Mouse (Mus musculus) forebrain, embryonic 11.5 days (tissue): Measurements from ENCODE around the gene Med24. TPM values are rescaled to one million over a fixed set of nuclear protein-coding genes. Genes with fewer than 3 reads are reported as not detected.

Experiments
- ATAC-seq: fragments of 200-750 bp; cut with Nextera tagmentation; replicated peaks from 2 replicates; pipeline ENCODE4 v1.8.0; 2017; ENCODE audit warnings: moderate TSS enrichment; ENCODE audit not compliant: low FRiP score
- DNase-seq: peaks from one replicate; pipeline ENCODE4 v3.0.0-alpha.2; 2017; ENCODE audit warnings: low spot score
- H3K27ac ChIP-seq: fragments of 300-500 bp; sonication (generic); 2 replicates; pipeline ENCODE4 v1.5.1; 2014; ENCODE audit warnings: low read depth, low read length
- H3K27me3 ChIP-seq: fragments of 300-500 bp; sonication (generic); 2 replicates; pipeline ENCODE4 v1.6.1; 2014; ENCODE audit warnings: mild to moderate bottlenecking, low read length, mixed read lengths; ENCODE audit not compliant: control insufficient read depth, insufficient read depth
- H3K36me3 ChIP-seq: fragments of 300-500 bp; sonication (generic); 2 replicates; pipeline ENCODE4 v1.6.1; 2014; ENCODE audit warnings: mild to moderate bottlenecking, low read length, moderate library complexity, mixed read lengths; ENCODE audit not compliant: control insufficient read depth, insufficient read depth
- H3K4me1 ChIP-seq: fragments of 300-500 bp; sonication (generic); replicated peaks from 2 replicates; pipeline ENCODE4 v1.6.1; 2014; ENCODE audit warnings: low read length, mixed read lengths; ENCODE audit not compliant: control insufficient read depth, insufficient read depth
- H3K4me2 ChIP-seq: fragments of 300-500 bp; sonication (generic); 2 replicates; pipeline ENCODE4 v1.6.1; 2014; ENCODE audit warnings: low read depth, mild to moderate bottlenecking, low read length, moderate library complexity, mixed read lengths; ENCODE audit not compliant: severe bottlenecking
- H3K4me3 ChIP-seq: fragments of 300-500 bp; sonication (generic); 2 replicates; pipeline ENCODE4 v1.5.1; 2014; ENCODE audit warnings: low read depth, low read length
- H3K9ac ChIP-seq: fragments of 300-500 bp; sonication (generic); 2 replicates; pipeline ENCODE4 v1.6.1; 2014; ENCODE audit warnings: low read length
- H3K9me3 ChIP-seq: fragments of 300-500 bp; sonication (generic); 2 replicates; pipeline ENCODE4 v1.6.1; 2016; ENCODE audit warnings: low read length, mixed read lengths; ENCODE audit not compliant: control insufficient read depth
- WGBS: fragments of 180-500 bp; shearing (Covaris S2); extraction: QIAGEN DNeasy Blood & Tissue Kit; methylation state at CpG from one replicate; pipeline ENCODE4 v1.1.7; 2014; 5-methylcytosine and 5-hydroxymethylcytosine counted together
- polyA plus RNA-seq: library from polyadenylated mRNA; unstranded; fragments of >200 nt; fragmentation: Nextera tagmentation; extraction: Ambion mirVana; gene quantifications from 2 replicates; pipeline ENCODE4 v1.2.1, GENCODE M21; 2014

The Med24 gene
- polyA plus RNA-seq, 1 experiment from 2014 or later = 76.6 TPM

- H3K36me3 ChIP-seq = no peaks in the 10 kb centered on the region
- H3K27ac ChIP-seq = no peak overlapping the region
- DNase-seq (no peak), ATAC-seq (no peak)
- WGBS = 95% methylated on average over 4 of the region's 4 CpGs
- no peak overlapping the region for H3K9ac ChIP-seq
- no peak overlapping the region for H3K4me2 ChIP-seq
- no peaks in the 10 kb centered on the region for H3K27me3 ChIP-seq
- peaks cover 12% of the 10 kb centered on the region for H3K4me1 ChIP-seq
- no peaks in the 10 kb centered on the region for H3K9me3 ChIP-seq
- no peak overlapping the region for H3K4me3 ChIP-seq
Observed at GRCm38 (mm10) chr11:98761939-98762338, 32.7 kb upstream of the Med24 start.

DNA sequence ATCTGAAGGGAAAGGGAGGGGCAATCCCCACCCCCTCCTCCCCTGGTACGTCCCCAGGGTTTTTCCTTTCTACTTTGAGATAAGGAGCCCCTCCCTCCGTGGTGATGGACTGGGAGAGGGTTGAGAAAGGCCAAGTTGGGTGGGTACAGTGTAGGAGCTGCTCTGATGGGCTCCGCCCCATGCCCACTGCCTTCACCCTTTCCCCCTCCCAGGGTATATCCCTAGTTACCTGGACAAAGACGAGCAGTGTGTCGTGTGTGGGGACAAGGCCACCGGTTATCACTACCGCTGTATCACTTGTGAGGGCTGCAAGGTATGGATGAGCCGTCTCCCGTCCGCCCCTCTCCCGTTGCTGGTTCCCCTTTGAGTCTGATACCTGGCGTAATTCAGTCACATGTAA is 27.5 kb upstream of the Med24 start:
- Histone ChIP-seq H3K4me2 (no peak overlapping the region), H3K9ac (no peak overlapping the region), H3K27me3 (no peaks in the 10 kb centered on the region), H3K36me3 (no peaks in the 10 kb centered on the region), H3K4me3 (no peak overlapping the region), H3K27ac (no peak overlapping the region), H3K4me1 (peaks cover 3% of the 10 kb centered on the region), H3K9me3 (no peaks in the 10 kb centered on the region)
- no peak for DNase-seq
- ATAC-seq = no peak
- WGBS = 85% methylated on average over 12 of the region's 12 CpGs

- ATAC-seq = no peak
- Histone ChIP-seq H3K27me3 (no peaks in the 10 kb centered on the region), H3K4me3 (no peak overlapping the region), H3K4me1 (peaks cover 11% of the 10 kb centered on the region), H3K27ac (no peak overlapping the region), H3K9me3 (no peaks in the 10 kb centered on the region), H3K4me2 (no peak overlapping the region), H3K36me3 (no peaks in the 10 kb centered on the region), H3K9ac (no peak overlapping the region)
- no peak for DNase-seq
- 94% methylated on average over 6 of the region's 6 CpGs for WGBS
Observed at GRCm38 (mm10) chr11:98755726-98756380, 26.6 kb upstream of the Med24 start.

DNA sequence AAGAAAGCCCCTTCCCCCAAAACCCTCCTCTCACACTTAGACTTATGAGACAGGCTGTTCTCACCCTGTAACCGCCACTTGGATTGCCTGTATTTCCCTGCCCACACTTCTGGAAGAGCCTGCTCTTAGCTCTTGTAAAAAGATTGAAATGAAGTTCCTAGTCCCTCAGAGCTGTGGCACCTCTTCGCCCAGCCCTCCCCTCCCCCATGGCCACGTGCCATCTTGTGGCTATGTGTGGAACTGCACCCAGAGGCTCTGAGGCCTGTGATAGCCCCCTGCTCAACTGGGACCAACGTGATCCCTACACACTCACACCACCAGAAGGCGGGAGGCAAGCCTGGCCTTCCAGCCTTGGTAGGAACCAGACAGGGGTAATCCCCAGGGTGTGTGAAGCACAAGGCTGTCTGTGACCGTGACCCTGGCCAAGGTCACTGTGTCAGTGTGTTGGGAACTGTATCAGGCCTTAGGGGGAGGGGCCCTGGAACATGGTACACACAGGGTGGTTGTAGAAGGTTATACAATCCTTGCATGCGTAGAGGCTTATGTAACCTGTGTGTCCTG is 25.5 kb upstream of the Med24 start:
- Histone ChIP-seq H3K4me1 (peaks cover 22% of the 10 kb centered on the region), H3K4me3 (no peak overlapping the region), H3K27me3 (no peaks in the 10 kb centered on the region), H3K36me3 (no peaks in the 10 kb centered on the region), H3K27ac (no peak overlapping the region), H3K9ac (no peak overlapping the region), H3K9me3 (no peaks in the 10 kb centered on the region), H3K4me2 (no peak overlapping the region)
- WGBS = 23% methylated on average over 7 of the region's 7 CpGs
- ATAC-seq (peak; percentile 55), DNase-seq (peak; percentile 91)

DNA sequence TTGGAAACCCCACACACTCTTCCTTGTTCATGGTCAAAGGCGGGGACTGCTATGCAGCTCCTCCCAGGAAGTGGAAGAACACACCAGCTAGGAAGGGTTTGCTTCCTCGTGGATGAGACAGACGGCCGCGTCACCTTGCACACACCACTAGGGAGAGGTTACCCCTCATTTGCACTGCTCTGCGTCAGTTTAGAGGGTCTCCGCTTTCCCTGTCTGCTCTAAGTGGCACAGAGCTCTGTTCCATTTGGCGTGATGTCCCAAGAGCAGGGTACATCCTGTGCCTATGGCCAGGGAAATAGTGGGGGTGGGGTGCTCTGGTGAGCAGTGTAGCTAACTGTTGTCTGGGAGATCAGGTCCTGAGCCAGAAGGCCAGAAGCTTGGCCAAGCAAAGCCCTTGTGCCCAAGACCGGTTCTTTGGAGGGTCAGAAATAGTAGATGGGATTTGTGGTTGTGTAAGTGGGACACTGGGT is 25.0 kb upstream of the Med24 start:
- WGBS = 83% methylated on average over 9 of the region's 9 CpGs

GRCm38 (mm10) chr11:98753264-98753663 is 24.0 kb upstream of the Med24 start:
- DNase-seq (no peak), ATAC-seq (no peak)
- Histone ChIP-seq H3K4me1 (peaks cover 35% of the 10 kb centered on the region), H3K9me3 (no peaks in the 10 kb centered on the region), H3K36me3 (no peaks in the 10 kb centered on the region), H3K9ac (no peak overlapping the region), H3K4me2 (no peak overlapping the region), H3K27ac (no peak overlapping the region), H3K27me3 (no peaks in the 10 kb centered on the region), H3K4me3 (no peak overlapping the region)
- 89% methylated on average over 5 of the region's 5 CpGs for WGBS

More for the DNA sequence above, 25.0 kb upstream of the Med24 start:
- no peak overlapping the region for H3K4me2 ChIP-seq
- no peaks in the 10 kb centered on the region for H3K36me3 ChIP-seq
- H3K9me3 ChIP-seq = no peaks in the 10 kb centered on the region
- no peak overlapping the region for H3K4me3 ChIP-seq
- no peak overlapping the region for H3K9ac ChIP-seq
- no peak overlapping the region for H3K27ac ChIP-seq
- H3K4me1 ChIP-seq = peaks cover 26% of the 10 kb centered on the region
- H3K27me3 ChIP-seq = no peaks in the 10 kb centered on the region
- ATAC-seq = no peak
- no peak for DNase-seq

- no peak for ATAC-seq
- H3K9ac ChIP-seq = no peak overlapping the region
Observed at GRCm38 (mm10) chr11:98752562-98753140, 23.4 kb upstream of the Med24 start.

DNA sequence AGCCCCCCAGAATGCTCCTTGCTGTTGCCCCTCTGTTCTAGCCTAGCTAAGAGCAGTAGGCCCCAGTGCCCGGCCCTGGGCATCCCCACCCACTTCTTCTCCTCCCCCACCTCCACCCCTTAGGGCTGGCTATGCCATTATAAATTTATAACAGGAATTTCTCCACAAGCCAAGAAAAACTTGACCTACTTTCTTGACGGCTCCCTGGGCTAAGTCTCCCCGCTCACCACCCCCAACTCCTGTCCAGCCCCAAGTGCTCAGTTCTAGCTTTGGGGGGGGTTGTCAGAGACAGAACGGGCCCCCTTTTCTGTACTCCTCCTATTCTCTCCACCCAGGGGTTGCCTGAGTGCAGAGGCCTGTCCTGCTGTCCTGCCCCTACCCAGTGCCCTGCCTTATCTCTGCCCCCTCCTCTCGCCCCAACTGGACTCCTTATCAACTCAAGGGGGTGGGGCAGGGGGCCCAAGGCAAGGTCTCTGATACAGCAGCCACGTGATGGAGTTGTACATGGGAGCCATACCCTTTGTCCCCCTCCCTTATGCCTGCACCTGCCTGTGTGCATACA is 22.1 kb upstream of the Med24 start:
- Histone ChIP-seq H3K9me3 (no peaks in the 10 kb centered on the region), H3K9ac (peak overlapping the region; percentile 16; the same call in 1 of the 2 replicates), H3K36me3 (no peaks in the 10 kb centered on the region), H3K4me1 (peaks cover 53% of the 10 kb centered on the region), H3K27me3 (no peaks in the 10 kb centered on the region), H3K27ac (peak overlapping the region; percentile 54), H3K4me3 (no peak overlapping the region), H3K4me2 (peak overlapping the region; percentile 1; the same call in 1 of the 2 replicates)
- ATAC-seq (no peak), DNase-seq (no peak)
- 55% methylated on average over 6 of the region's 6 CpGs for WGBS

More at GRCm38 (mm10) chr11:98752562-98753140, 23.4 kb upstream of the Med24 start:
- Histone ChIP-seq H3K27me3 (no peaks in the 10 kb centered on the region), H3K4me2 (no peak overlapping the region), H3K27ac (no peak overlapping the region), H3K9me3 (no peaks in the 10 kb centered on the region), H3K4me1 (peaks cover 41% of the 10 kb centered on the region), H3K4me3 (no peak overlapping the region), H3K36me3 (no peaks in the 10 kb centered on the region)
- no peak for DNase-seq
- WGBS = 90% methylated on average over 10 of the region's 10 CpGs
